Mouse (Mus musculus): ENCODE data around the gene Smim24. TPM values are rescaled to one million over a fixed set of nuclear protein-coding genes. Genes with fewer than 3 reads are reported as not detected.

The Smim24 gene
- polyA plus RNA-seq, 1 experiment from 2014 or later: 1.7 TPM

DNA sequence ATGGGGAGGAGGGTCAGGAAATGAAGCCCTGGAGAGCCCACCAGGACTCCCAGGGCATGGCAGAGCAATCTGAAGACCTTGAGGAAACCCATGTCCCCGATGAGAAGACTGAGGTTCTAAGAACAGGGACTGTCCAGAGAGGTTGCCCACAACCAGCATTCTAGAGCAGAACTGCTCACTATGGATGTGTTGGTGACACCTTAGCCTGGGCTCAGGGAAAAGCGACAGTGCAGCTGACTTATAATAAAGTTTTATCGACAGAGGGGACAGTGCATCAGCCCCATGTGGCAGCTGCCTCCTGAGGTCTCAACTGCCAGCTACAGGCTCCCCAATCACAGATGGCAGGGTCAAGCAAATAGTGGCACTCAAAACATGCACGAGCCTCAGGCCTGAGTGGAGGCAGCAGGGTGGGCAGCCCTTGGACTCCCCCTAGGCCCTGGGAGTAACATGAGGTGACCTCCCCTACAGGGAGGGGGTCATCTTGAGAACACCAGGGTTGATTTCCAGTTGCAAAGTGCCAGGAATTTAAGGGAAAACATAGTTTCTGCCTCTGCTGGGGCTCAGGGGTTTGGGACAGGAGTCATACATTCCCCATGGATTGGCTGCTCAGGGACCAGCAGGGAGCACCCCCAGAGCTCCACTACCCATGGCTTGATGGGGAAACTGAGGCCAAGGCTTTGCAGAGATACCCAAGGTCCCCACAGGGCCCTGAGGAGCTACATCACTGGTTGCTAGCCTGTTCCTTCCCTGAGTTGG is 28.4 kb downstream of the Smim24 start:
- DNase-seq: no peak
- H3K4me2 ChIP-seq (ENCODE audit: low read depth, low read length): no peak overlapping the region
- H3K4me1 ChIP-seq (ENCODE audit: insufficient read depth): peaks cover 32% of the 10 kb centered on the region
- H3K36me3 ChIP-seq (replicated peaks; ENCODE audit: insufficient read depth, low read length): 0 out of 2 replicates have a peak, but pooled peaks cover 2% of the 10 kb centered on the region
- peaks cover 10% of the 10 kb centered on the region; the same call in 1 of the 2 replicates for H3K27me3 ChIP-seq (ENCODE audit: insufficient read depth, low read length)
- 60% methylated on average over 4 of the region's 4 CpGs for WGBS (ENCODE audit: insufficient replicate concordance)
- H3K27ac ChIP-seq (ENCODE audit: low read depth): no peak overlapping the region
- no peaks in the 10 kb centered on the region for H3K9me3 ChIP-seq (ENCODE audit: low read length)
- H3K4me3 ChIP-seq (ENCODE audit: low read depth, low read length): no peak overlapping the region
- no peak overlapping the region for H3K9ac ChIP-seq (replicated peaks)
- TF ChIP-seq EP300 (IDR thresholded peaks at IDR 0.05; ENCODE audit: low read depth) (no peak), CTCF (IDR thresholded peaks at IDR 0.05; ENCODE audit: low read depth) (no peak)
- no peak for ATAC-seq

- Histone ChIP-seq H3K27me3 (ENCODE audit: insufficient read depth, low read length) (peaks cover 15% of the 10 kb centered on the region), H3K36me3 (replicated peaks; ENCODE audit: insufficient read depth, low read length) (0 out of 2 replicates have a peak, but pooled peaks cover 2% of the 10 kb centered on the region), H3K4me2 (ENCODE audit: low read depth, low read length) (no peak overlapping the region), H3K4me3 (ENCODE audit: low read depth, low read length) (no peak overlapping the region), H3K9ac (replicated peaks) (no peak overlapping the region; the same call in 1 of the 2 replicates), H3K4me1 (ENCODE audit: insufficient read depth) (peaks cover 32% of the 10 kb centered on the region), H3K9me3 (ENCODE audit: low read length) (no peaks in the 10 kb centered on the region), H3K27ac (ENCODE audit: low read depth) (no peak overlapping the region)
- no peak for TF ChIP-seq EP300 (IDR thresholded peaks at IDR 0.05; ENCODE audit: low read depth)
- TF ChIP-seq CTCF (IDR thresholded peaks at IDR 0.05; ENCODE audit: low read depth): no peak
- DNase-seq (peak; percentile 35), ATAC-seq (peak; percentile 71)
- WGBS (ENCODE audit: insufficient replicate concordance): 81% methylated on average over 5 of the region's 5 CpGs
Observed at GRCm38 (mm10) chr10:81421797-81422100, 28.9 kb downstream of the Smim24 start.

- TF ChIP-seq EP300 (IDR thresholded peaks at IDR 0.05; ENCODE audit: low read depth) (no peak), CTCF (IDR thresholded peaks at IDR 0.05; ENCODE audit: low read depth) (no peak)
- H3K9ac ChIP-seq (replicated peaks): no peak overlapping the region; the same call in 1 of the 2 replicates
- no peak overlapping the region for H3K4me3 ChIP-seq (ENCODE audit: low read depth, low read length)
- WGBS (ENCODE audit: insufficient replicate concordance): 68% methylated on average over 6 of the region's 6 CpGs
- H3K27ac ChIP-seq (ENCODE audit: low read depth): peak overlapping the region; percentile 29; the same call in 1 of the 2 replicates
- 0 out of 2 replicates have a peak, but pooled peaks cover 2% of the 10 kb centered on the region for H3K36me3 ChIP-seq (replicated peaks; ENCODE audit: insufficient read depth, low read length)
- peak; percentile 81 for ATAC-seq
- H3K27me3 ChIP-seq (ENCODE audit: insufficient read depth, low read length): peaks cover 19% of the 10 kb centered on the region
- DNase-seq: peak; percentile 48
- peaks cover 30% of the 10 kb centered on the region for H3K4me1 ChIP-seq (ENCODE audit: insufficient read depth)
- H3K9me3 ChIP-seq (ENCODE audit: low read length): no peaks in the 10 kb centered on the region
- H3K4me2 ChIP-seq (ENCODE audit: low read depth, low read length): no peak overlapping the region
Observed at GRCm38 (mm10) chr10:81422191-81422590, 29.3 kb downstream of the Smim24 start.

DNA sequence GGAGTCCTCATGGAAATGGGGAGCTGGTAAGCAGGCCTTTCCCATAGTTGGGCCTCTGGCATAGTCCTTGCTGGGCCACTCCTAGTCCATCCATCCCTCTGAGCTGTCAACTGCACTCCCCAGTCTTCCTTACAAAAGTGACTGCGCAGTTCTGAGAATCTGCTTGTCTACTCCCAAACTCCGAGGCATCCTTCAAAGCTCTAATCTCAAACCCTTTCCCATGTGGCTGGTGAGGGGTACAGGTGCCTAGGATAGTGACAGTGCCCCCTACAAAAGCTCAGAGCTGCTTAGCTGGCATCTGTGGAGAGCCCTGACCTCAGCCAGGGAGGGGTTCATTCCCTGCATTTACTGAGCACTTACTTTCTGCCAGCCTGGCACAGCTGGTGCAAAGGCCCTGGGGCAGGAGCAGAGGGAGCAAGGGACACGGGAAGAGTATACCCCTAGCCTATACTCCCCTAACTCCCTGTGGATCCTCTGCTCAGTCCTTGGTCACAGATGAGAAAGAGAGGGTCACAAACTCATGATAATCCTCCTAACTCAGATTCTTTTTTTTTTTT is 29.9 kb downstream of the Smim24 start:
- Histone ChIP-seq H3K27me3 (ENCODE audit: insufficient read depth, low read length) (peaks cover 24% of the 10 kb centered on the region), H3K9me3 (ENCODE audit: low read length) (no peaks in the 10 kb centered on the region), H3K27ac (ENCODE audit: low read depth) (peak overlapping the region; percentile 29; the same call in 1 of the 2 replicates), H3K4me3 (ENCODE audit: low read depth, low read length) (no peak overlapping the region), H3K4me2 (ENCODE audit: low read depth, low read length) (no peak overlapping the region), H3K36me3 (replicated peaks; ENCODE audit: insufficient read depth, low read length) (0 out of 2 replicates have a peak, but pooled peaks cover 2% of the 10 kb centered on the region), H3K9ac (replicated peaks) (no peak overlapping the region), H3K4me1 (ENCODE audit: insufficient read depth) (peaks cover 29% of the 10 kb centered on the region)
- ATAC-seq (no peak), DNase-seq (no peak)
- TF ChIP-seq EP300 (IDR thresholded peaks at IDR 0.05; ENCODE audit: low read depth) (no peak), CTCF (IDR thresholded peaks at IDR 0.05; ENCODE audit: low read depth) (no peak)
- 74% methylated on average over 3 of the region's 3 CpGs for WGBS (ENCODE audit: insufficient replicate concordance)

GRCm38 (mm10) chr10:81423476-81424245 is 30.8 kb downstream of the Smim24 start:
- Histone ChIP-seq H3K9ac (replicated peaks) (no peak overlapping the region), H3K27ac (ENCODE audit: low read depth) (no peak overlapping the region), H3K27me3 (ENCODE audit: insufficient read depth, low read length) (peaks cover 25% of the 10 kb centered on the region), H3K36me3 (replicated peaks; ENCODE audit: insufficient read depth, low read length) (0 out of 2 replicates have a peak, but pooled peaks cover 2% of the 10 kb centered on the region), H3K4me2 (ENCODE audit: low read depth, low read length) (no peak overlapping the region), H3K4me1 (ENCODE audit: insufficient read depth) (peaks cover 26% of the 10 kb centered on the region), H3K4me3 (ENCODE audit: low read depth, low read length) (no peak overlapping the region), H3K9me3 (ENCODE audit: low read length) (no peaks in the 10 kb centered on the region)
- DNase-seq (no peak), ATAC-seq (no peak)
- TF ChIP-seq CTCF (IDR thresholded peaks at IDR 0.05; ENCODE audit: low read depth): no peak
- TF ChIP-seq EP300 (IDR thresholded peaks at IDR 0.05; ENCODE audit: low read depth): no peak
- 58% methylated on average over 4 of the region's 4 CpGs for WGBS (ENCODE audit: insufficient replicate concordance)

Data from liver, postnatal 0 days (tissue).